Mouse (Mus musculus): ENCODE measurements around the gene St7. TPM values are rescaled to one million over a fixed set of nuclear protein-coding genes. Genes with fewer than 3 reads are reported as not detected.

St7 gene
- polyA plus RNA-seq, 1 experiment from 2014 or later: 19.8 TPM

GRCm38 (mm10) chr6:17971393-17971792, 278.7 kb downstream of the St7 start:
- no peaks in the 10 kb centered on the region for H3K4me1 ChIP-seq (ENCODE audit: insufficient read depth, low read length)
- H3K4me2 ChIP-seq (replicated peaks; ENCODE audit: low read depth, low read length): no peak overlapping the region
- H3K9ac ChIP-seq (replicated peaks; ENCODE audit: low read length): no peak overlapping the region

GRCm38 (mm10) chr6:17974416-17974815, 281.7 kb downstream of the St7 start:
- Histone ChIP-seq H3K4me2 (replicated peaks; ENCODE audit: low read depth, low read length) (no peak overlapping the region), H3K9ac (replicated peaks; ENCODE audit: low read length) (no peak overlapping the region), H3K9me3 (ENCODE audit: low read length) (no peaks in the 10 kb centered on the region), H3K36me3 (ENCODE audit: insufficient read depth, low read length) (no peaks in the 10 kb centered on the region), H3K4me3 (ENCODE audit: low read length) (no peak overlapping the region), H3K27me3 (ENCODE audit: insufficient read depth, low read length) (no peaks in the 10 kb centered on the region), H3K4me1 (ENCODE audit: insufficient read depth, low read length) (no peaks in the 10 kb centered on the region), H3K27ac (ENCODE audit: low read length) (no peak overlapping the region)
- ATAC-seq (ENCODE audit: low FRiP score, low TSS enrichment): no peak
- 83% methylated on average over 3 of the region's 3 CpGs for WGBS

More at GRCm38 (mm10) chr6:17971393-17971792, 278.7 kb downstream of the St7 start:
- H3K36me3 ChIP-seq (ENCODE audit: insufficient read depth, low read length): no peaks in the 10 kb centered on the region
- H3K27me3 ChIP-seq (ENCODE audit: insufficient read depth, low read length): no peaks in the 10 kb centered on the region
- H3K9me3 ChIP-seq (ENCODE audit: low read length): no peaks in the 10 kb centered on the region
- H3K4me3 ChIP-seq (ENCODE audit: low read length): no peak overlapping the region
- no peak overlapping the region for H3K27ac ChIP-seq (ENCODE audit: low read length)
- ATAC-seq (ENCODE audit: low FRiP score, low TSS enrichment): peak; percentile 69; the same call in 1 of the 2 replicates

DNA sequence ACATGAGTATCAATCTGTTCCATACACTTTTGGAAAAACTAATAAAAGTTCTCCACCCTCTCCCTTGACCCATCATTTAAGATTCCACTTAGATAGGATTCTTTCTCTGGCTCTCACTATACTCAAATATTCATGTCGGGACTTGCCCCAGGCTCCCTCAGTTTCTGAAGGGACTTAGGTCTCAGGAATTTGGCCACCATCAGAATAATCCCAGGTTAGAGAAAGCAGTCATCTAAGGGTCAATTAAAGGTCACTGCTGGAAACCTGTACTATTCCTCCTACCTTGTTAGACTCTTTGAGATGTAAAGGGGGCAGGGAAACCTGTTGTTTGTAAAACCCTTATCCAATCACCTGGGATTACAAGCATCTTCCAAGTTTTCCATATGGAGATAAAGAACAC, 284.4 kb downstream of the St7 start:
- Histone ChIP-seq H3K9ac (replicated peaks; ENCODE audit: low read length) (no peak overlapping the region), H3K4me1 (ENCODE audit: insufficient read depth, low read length) (no peaks in the 10 kb centered on the region), H3K9me3 (ENCODE audit: low read length) (no peaks in the 10 kb centered on the region), H3K4me2 (replicated peaks; ENCODE audit: low read depth, low read length) (no peak overlapping the region), H3K27me3 (ENCODE audit: insufficient read depth, low read length) (no peaks in the 10 kb centered on the region), H3K36me3 (ENCODE audit: insufficient read depth, low read length) (no peaks in the 10 kb centered on the region), H3K4me3 (ENCODE audit: low read length) (no peak overlapping the region), H3K27ac (ENCODE audit: low read length) (no peak overlapping the region)
- WGBS: 67% methylated on average over 1 of the region's 1 CpGs
- ATAC-seq (ENCODE audit: low FRiP score, low TSS enrichment): no peak

DNA sequence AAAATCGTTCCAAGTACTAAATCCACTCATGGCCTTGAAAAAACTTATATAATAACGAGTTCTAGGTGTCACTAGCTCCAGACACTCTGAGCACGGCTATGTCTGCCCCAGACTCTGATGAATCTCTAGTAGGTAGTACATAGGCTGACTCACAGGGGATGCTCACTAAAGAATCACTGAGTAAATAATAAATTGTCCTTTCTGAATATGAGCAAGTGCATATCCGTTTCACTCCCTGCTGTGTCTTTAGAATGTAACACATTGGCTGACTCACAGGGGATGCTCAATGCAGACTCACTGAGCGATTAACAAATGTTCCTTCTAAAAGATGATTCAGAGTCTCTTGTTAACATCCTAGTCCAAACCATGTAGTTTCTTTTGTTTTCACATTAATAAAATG, 285.6 kb downstream of the St7 start:
- WGBS: 85% methylated on average over 5 of the region's 5 CpGs
- no peaks in the 10 kb centered on the region for H3K4me1 ChIP-seq (ENCODE audit: insufficient read depth, low read length)
- no peak overlapping the region for H3K4me3 ChIP-seq (ENCODE audit: low read length)
- no peaks in the 10 kb centered on the region for H3K9me3 ChIP-seq (ENCODE audit: low read length)
- H3K9ac ChIP-seq (replicated peaks; ENCODE audit: low read length): no peak overlapping the region
- no peaks in the 10 kb centered on the region for H3K36me3 ChIP-seq (ENCODE audit: insufficient read depth, low read length)
- no peak overlapping the region for H3K4me2 ChIP-seq (replicated peaks; ENCODE audit: low read depth, low read length)
- no peaks in the 10 kb centered on the region for H3K27me3 ChIP-seq (ENCODE audit: insufficient read depth, low read length)
- H3K27ac ChIP-seq (ENCODE audit: low read length): no peak overlapping the region
- ATAC-seq (ENCODE audit: low FRiP score, low TSS enrichment): no peak

DNA sequence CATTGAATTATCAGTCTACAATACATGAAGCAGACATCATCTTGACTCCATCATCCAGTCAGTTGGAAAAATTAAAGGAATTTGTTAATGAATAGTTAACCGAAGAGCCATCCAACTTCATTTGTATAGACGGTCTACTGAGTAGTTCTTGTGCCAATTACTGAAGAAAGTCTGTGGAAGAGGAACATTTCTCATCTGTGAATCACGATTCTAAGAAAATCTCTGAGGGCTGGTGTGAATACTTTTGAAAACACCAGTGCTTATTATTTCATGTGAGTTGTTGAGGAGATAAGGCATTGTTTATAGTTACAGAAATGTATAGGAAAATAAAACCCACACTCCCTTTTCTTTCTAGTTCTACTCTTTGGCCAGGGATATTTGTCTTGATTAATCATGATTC, 286.1 kb downstream of the St7 start:
- 80% methylated on average over 3 of the region's 3 CpGs for WGBS
- no peak for ATAC-seq (ENCODE audit: low FRiP score, low TSS enrichment)
- no peak overlapping the region for H3K4me3 ChIP-seq (ENCODE audit: low read length)
- no peak overlapping the region for H3K4me2 ChIP-seq (replicated peaks; ENCODE audit: low read depth, low read length)
- H3K9ac ChIP-seq (replicated peaks; ENCODE audit: low read length): no peak overlapping the region
- no peaks in the 10 kb centered on the region for H3K27me3 ChIP-seq (ENCODE audit: insufficient read depth, low read length)
- H3K27ac ChIP-seq (ENCODE audit: low read length): no peak overlapping the region
- no peaks in the 10 kb centered on the region for H3K36me3 ChIP-seq (ENCODE audit: insufficient read depth, low read length)
- no peaks in the 10 kb centered on the region for H3K4me1 ChIP-seq (ENCODE audit: insufficient read depth, low read length)
- H3K9me3 ChIP-seq (ENCODE audit: low read length): no peaks in the 10 kb centered on the region

DNA sequence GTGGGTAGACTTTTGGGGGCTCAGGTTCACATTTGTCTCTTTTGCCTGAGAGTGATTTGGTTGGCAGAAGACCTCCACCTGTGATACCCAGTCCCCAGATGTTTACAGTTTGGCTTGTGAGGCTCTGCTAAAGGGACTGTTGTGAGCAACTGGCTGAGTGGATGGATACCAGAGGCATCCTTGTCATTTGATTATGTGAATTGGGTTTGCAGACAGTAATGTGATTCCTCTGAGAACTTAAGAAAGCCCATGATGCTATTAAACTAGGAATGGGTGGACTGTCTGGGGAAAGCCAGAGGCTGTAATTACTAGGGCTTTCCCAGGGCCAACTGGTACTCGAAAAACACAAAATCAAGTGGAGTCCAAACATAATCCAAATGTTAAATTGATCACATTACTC, 286.6 kb downstream of the St7 start:
- Histone ChIP-seq H3K27ac (ENCODE audit: low read length) (no peak overlapping the region), H3K4me2 (replicated peaks; ENCODE audit: low read depth, low read length) (no peak overlapping the region), H3K36me3 (ENCODE audit: insufficient read depth, low read length) (no peaks in the 10 kb centered on the region), H3K9ac (replicated peaks; ENCODE audit: low read length) (no peak overlapping the region), H3K27me3 (ENCODE audit: insufficient read depth, low read length) (no peaks in the 10 kb centered on the region), H3K4me3 (ENCODE audit: low read length) (no peak overlapping the region), H3K4me1 (ENCODE audit: insufficient read depth, low read length) (no peaks in the 10 kb centered on the region), H3K9me3 (ENCODE audit: low read length) (no peaks in the 10 kb centered on the region)
- no peak for ATAC-seq (ENCODE audit: low FRiP score, low TSS enrichment)
- 81% methylated on average over 1 of the region's 1 CpGs for WGBS

DNA sequence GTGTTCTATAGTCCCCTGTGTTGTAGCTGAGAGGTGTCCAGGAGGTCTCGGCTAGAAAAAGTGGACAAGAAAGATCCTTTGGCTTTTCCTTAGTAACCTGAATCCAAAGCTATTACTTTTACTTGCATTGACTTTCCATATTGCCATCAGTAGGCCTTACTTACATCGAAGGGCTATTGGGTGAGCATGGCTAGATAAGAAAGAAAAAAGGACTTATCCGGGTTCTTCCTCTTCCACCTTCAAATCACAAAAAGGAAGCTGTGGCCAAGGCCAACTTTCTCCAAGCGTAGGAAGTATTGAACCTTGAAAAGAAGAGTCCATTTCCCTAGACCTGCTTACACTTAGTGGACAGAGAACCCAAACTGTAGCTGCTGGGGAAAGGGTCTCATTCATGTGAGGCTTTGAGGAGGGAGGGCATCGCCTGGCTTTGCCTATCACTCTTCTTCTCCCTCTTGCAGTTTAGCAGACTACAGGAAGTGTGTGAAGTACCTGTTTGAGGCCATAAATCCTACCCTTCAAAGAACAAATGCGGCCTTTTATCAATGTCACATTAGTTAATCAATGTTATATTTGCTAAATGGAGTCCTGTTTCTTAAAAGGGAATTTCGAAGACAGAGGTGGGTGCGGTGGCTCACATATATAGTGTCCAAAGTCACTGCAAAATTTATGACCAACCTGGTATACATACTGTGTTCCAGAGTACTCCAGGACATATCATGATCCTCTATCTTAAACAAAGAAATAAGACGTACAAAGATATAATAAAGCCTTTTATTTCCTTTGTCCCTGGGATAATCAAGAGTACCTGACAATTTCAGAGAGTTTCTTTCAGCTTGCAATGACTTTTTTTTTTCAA, 297.7 kb downstream of the St7 start:
- no peak for ATAC-seq (ENCODE audit: low FRiP score, low TSS enrichment)
- Histone ChIP-seq H3K36me3 (ENCODE audit: insufficient read depth, low read length) (no peaks in the 10 kb centered on the region), H3K27me3 (ENCODE audit: insufficient read depth, low read length) (no peaks in the 10 kb centered on the region), H3K9me3 (ENCODE audit: low read length) (no peaks in the 10 kb centered on the region), H3K4me2 (replicated peaks; ENCODE audit: low read depth, low read length) (no peak overlapping the region), H3K9ac (replicated peaks; ENCODE audit: low read length) (no peak overlapping the region), H3K4me1 (ENCODE audit: insufficient read depth, low read length) (no peaks in the 10 kb centered on the region), H3K27ac (ENCODE audit: low read length) (no peak overlapping the region), H3K4me3 (ENCODE audit: low read length) (no peak overlapping the region)
- 87% methylated on average over 9 of the region's 9 CpGs for WGBS

DNA sequence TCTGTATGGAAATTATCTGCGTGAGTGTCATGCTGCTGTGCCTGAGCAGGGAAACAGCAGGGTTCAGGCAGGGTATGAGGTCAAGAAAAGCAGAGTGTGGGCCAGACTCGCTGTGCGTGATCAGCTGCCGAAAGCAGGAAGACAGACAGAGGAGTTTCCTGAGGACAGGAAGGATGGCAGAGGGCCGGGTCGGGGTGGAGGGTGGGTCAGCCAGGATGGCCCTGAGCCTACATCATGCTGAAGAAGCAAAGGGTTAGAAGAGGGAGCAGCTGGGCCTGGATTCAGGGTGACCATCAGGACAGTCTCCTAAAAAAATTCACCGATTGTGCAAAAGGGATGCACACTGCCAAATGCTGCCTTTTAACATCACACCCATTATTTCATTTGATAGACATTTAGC, 298.9 kb downstream of the St7 start:
- Histone ChIP-seq H3K9ac (replicated peaks; ENCODE audit: low read length) (no peak overlapping the region), H3K27ac (ENCODE audit: low read length) (no peak overlapping the region), H3K9me3 (ENCODE audit: low read length) (no peaks in the 10 kb centered on the region), H3K4me2 (replicated peaks; ENCODE audit: low read depth, low read length) (no peak overlapping the region), H3K27me3 (ENCODE audit: insufficient read depth, low read length) (no peaks in the 10 kb centered on the region), H3K36me3 (ENCODE audit: insufficient read depth, low read length) (no peaks in the 10 kb centered on the region), H3K4me1 (ENCODE audit: insufficient read depth, low read length) (no peaks in the 10 kb centered on the region), H3K4me3 (ENCODE audit: low read length) (no peak overlapping the region)
- WGBS: 56% methylated on average over 7 of the region's 7 CpGs
- no peak for ATAC-seq (ENCODE audit: low FRiP score, low TSS enrichment)

Other genes starting within 250 kb of the St7 start
- 18.5 and 20.5 TPM in 2 replicates for gene Met, start 229.1 kb upstream of the St7 start, polyA plus RNA-seq (2015; fragmentation: Nextera tagmentation; extraction: Ambion mirVana)
- 218 and 238 TPM in 2 replicates for gene Capza2, start 56.7 kb upstream of the St7 start, polyA plus RNA-seq (2015; fragmentation: Nextera tagmentation; extraction: Ambion mirVana)

All from kidney, embryonic 16.5 days (tissue).